Mouse (Mus musculus) heart, postnatal 0 days (tissue): ENCODE results near the gene Tppp3. TPM values are rescaled to one million over a fixed set of nuclear protein-coding genes. Genes with fewer than 3 reads are reported as not detected.

ENCODE experiments used
- ATAC-seq: fragments of 200-750 bp; cut with Nextera tagmentation; 2 replicates; pipeline ENCODE4 v1.8.0; 2017; ENCODE audit warnings: low read depth, moderate number of reproducible peaks, moderate library complexity; ENCODE audit not compliant: insufficient read depth
- DNase-seq: peaks from one replicate; pipeline ENCODE4 v3.0.0-alpha.2; 2016; ENCODE audit warnings: low spot score
- H3K27ac ChIP-seq: fragments of 300-500 bp; sonication (generic); 2 replicates; pipeline ENCODE4 v1.5.1; 2014; ENCODE audit warnings: low read depth, mild to moderate bottlenecking
- H3K27me3 ChIP-seq: fragments of 300-500 bp; sonication (generic); 2 replicates; pipeline ENCODE4 v1.6.1; 2014; ENCODE audit warnings: low read length, mixed read lengths; ENCODE audit not compliant: control insufficient read depth, insufficient read depth
- H3K36me3 ChIP-seq: fragments of 300-500 bp; sonication (generic); replicated peaks from 2 replicates; pipeline ENCODE4 v1.6.1; 2014; ENCODE audit warnings: low read length, mixed read lengths; ENCODE audit not compliant: control insufficient read depth, insufficient read depth
- H3K4me1 ChIP-seq: fragments of 300-500 bp; sonication (generic); 2 replicates; pipeline ENCODE4 v1.6.1; 2014; ENCODE audit warnings: antibody characterized with exemption; ENCODE audit not compliant: control insufficient read depth, insufficient read depth
- H3K4me2 ChIP-seq: fragments of 300-500 bp; sonication (generic); 2 replicates; pipeline ENCODE4 v1.6.1; 2014; ENCODE audit warnings: low read depth, mild to moderate bottlenecking, low read length, moderate library complexity
- H3K4me3 ChIP-seq: fragments of 300-500 bp; sonication (generic); 2 replicates; pipeline ENCODE4 v1.5.1; 2014; ENCODE audit warnings: low read depth, low read length
- H3K9ac ChIP-seq: fragments of 300-500 bp; sonication (generic); replicated peaks from 2 replicates; pipeline ENCODE4 v1.6.1; 2014; ENCODE audit warnings: low read depth, low read length, mixed read lengths
- H3K9me3 ChIP-seq: fragments of 300-500 bp; sonication (generic); replicated peaks from 2 replicates; pipeline ENCODE4 v1.6.1; 2016; ENCODE audit warnings: low read length; ENCODE audit not compliant: control insufficient read depth
- CTCF ChIP-seq: IDR thresholded peaks from 2 replicates; pipeline ENCODE4 v1.5.1; 2016; ENCODE audit warnings: antibody characterized with exemption, control low read depth, low read depth
- EP300 ChIP-seq: IDR thresholded peaks from 2 replicates; pipeline ENCODE4 v1.6.1; 2016; ENCODE audit warnings: antibody characterized with exemption, low read depth
- WGBS: fragments of 180-500 bp; shearing (Covaris S2); extraction: QIAGEN DNeasy Blood & Tissue Kit; methylation state at CpG from one replicate; pipeline ENCODE4 v1.1.7; 2014; 5-methylcytosine and 5-hydroxymethylcytosine counted together
- polyA plus RNA-seq: library from polyadenylated mRNA; unstranded; fragments of >200 nt; fragmentation: Nextera tagmentation; extraction: Ambion mirVana; gene quantifications from 2 replicates; pipeline ENCODE4 v1.2.1, GENCODE M21; 2015
- total RNA-seq: library from RNA; depleted of rRNA; stranded (reverse); fragments of >200 nt; gene quantifications from 2 replicates; pipeline ENCODE4 v1.2.3, GENCODE M21; 2014; ENCODE audit warnings: low replicate concordance

Gene Tppp3
- total and polyA plus RNA-seq, 2 experiments from 2014 or later = 12.9 to 37.8 TPM

DNA sequence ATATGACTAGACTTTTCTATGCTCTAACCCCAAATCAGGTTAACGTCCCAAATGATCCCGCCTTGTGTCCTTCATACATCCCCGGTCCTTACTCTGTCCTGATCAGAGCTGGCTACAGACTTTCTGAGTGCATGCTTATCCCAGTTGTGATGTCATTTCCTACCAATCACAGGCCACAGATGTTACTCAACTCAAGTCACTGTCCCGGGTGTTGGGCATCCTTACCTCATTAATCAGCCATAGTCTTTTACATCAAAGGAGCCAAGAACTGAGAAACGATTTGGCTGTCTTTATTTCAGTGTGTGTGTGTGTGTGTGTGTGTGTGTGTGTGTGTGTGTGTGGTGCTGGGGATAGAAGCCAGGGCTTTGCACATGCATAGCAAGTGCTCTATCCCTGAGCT, 17.2 kb downstream of the Tppp3 start:
- Histone ChIP-seq H3K27me3 (no peaks in the 10 kb centered on the region), H3K36me3 (no peaks in the 10 kb centered on the region), H3K4me2 (no peak overlapping the region), H3K27ac (no peak overlapping the region), H3K9me3 (no peaks in the 10 kb centered on the region), H3K4me3 (no peak overlapping the region), H3K4me1 (peaks cover 5% of the 10 kb centered on the region; the same call in 1 of the 2 replicates), H3K9ac (no peak overlapping the region)
- WGBS = 54% methylated on average over 5 of the region's 5 CpGs
- no peak for ATAC-seq
- no peak for DNase-seq
- no peak for TF ChIP-seq EP300
- no peak for TF ChIP-seq CTCF

DNA sequence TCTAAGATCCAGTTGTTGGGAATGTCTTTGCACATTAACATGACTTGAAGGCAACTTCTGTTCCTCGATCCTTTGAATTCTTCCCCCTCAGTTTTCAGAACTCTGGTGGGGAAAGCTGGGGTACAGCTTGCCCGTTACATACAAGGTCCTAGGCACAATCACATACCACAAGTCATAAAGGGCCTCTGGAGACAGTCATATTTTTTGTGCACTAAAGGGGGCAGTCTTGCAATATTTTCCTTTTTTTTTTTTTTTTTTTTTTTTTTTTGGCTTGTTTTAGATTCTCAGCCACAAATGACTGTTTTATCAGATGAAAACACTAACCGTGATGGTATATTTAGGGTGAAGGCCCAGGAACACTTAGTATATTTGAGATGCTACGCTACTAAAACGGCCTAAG, 18.0 kb downstream of the Tppp3 start:
- Histone ChIP-seq H3K9me3 (no peaks in the 10 kb centered on the region), H3K36me3 (no peaks in the 10 kb centered on the region), H3K27me3 (no peaks in the 10 kb centered on the region), H3K4me2 (no peak overlapping the region), H3K9ac (no peak overlapping the region), H3K27ac (0 out of 2 replicates have a peak overlapping the region, but pooled peaks have one; percentile 34), H3K4me1 (peaks cover 5% of the 10 kb centered on the region; the same call in 1 of the 2 replicates), H3K4me3 (no peak overlapping the region)
- DNase-seq = no peak
- WGBS = 56% methylated on average over 5 of the region's 5 CpGs
- ATAC-seq = no peak
- TF ChIP-seq EP300 = no peak
- no peak for TF ChIP-seq CTCF

DNA sequence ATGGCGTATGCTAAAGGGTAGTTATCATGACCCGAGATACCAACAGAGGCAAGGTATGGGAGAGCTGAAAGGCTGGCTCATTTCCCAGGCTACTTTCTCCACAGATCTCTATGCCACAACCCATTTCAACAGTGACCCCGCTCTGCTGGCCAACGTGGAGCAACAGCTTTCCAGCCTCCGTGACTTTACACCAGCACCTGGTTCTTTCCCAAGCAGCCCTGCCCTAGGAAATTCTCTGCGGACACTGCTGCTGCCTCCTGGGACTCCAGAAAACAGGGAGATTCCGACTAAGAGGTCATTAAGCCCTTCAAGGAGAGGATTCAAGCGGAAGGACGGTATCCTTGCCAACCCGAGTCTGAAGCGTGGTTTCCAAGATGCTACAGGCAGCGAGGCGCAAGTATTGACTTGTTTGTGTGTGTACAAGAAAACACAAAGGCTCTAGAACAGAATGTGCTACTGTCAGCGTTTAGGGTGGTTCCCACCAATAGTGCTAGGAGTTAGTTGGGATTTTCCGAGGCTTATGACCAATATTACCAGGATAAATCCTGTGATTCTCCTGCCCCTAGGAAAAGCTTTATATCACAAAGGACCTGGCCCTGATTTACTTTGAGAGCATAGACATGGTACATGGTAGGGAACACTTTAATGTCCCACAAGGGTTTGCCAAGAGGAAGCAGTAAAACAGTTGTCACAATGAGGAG, 19.3 kb downstream of the Tppp3 start:
- Histone ChIP-seq H3K36me3 (no peaks in the 10 kb centered on the region), H3K27ac (no peak overlapping the region), H3K9ac (no peak overlapping the region), H3K4me1 (peaks cover under 1% of the 10 kb centered on the region; the same call in 1 of the 2 replicates), H3K9me3 (no peaks in the 10 kb centered on the region), H3K4me3 (no peak overlapping the region), H3K27me3 (no peaks in the 10 kb centered on the region), H3K4me2 (no peak overlapping the region)
- ATAC-seq = no peak
- TF ChIP-seq EP300 (no peak), CTCF (no peak)
- 54% methylated on average over 15 of the region's 15 CpGs for WGBS
- DNase-seq = no peak

DNA sequence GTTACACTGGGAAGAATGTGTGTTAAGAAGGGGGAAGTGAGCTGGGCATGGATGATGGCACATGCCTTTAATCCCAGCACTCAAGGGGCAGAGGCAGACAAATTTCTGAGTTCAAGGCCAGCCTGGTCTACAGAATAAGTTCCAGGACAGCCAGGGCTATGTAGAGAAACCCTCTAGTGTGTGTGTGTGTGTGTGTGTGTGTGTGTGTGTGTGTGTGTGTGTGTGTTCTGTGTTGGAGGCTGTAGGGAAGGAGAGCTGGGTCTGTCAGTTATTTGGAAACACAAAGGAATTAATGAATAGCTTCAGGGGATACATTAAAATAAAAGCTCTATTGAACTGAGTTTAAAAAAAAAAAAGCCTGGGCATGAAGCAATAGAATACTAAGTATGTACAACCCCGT, 20.3 kb downstream of the Tppp3 start:
- Histone ChIP-seq H3K27me3 (no peaks in the 10 kb centered on the region; the same call in 1 of the 2 replicates), H3K9me3 (no peaks in the 10 kb centered on the region), H3K9ac (no peak overlapping the region), H3K4me1 (no peaks in the 10 kb centered on the region), H3K4me3 (no peak overlapping the region), H3K4me2 (no peak overlapping the region), H3K27ac (no peak overlapping the region), H3K36me3 (no peaks in the 10 kb centered on the region)
- ATAC-seq (no peak), DNase-seq (no peak)
- WGBS = 77% methylated on average over 1 of the region's 1 CpGs
- no peak for TF ChIP-seq EP300
- TF ChIP-seq CTCF = no peak

DNA sequence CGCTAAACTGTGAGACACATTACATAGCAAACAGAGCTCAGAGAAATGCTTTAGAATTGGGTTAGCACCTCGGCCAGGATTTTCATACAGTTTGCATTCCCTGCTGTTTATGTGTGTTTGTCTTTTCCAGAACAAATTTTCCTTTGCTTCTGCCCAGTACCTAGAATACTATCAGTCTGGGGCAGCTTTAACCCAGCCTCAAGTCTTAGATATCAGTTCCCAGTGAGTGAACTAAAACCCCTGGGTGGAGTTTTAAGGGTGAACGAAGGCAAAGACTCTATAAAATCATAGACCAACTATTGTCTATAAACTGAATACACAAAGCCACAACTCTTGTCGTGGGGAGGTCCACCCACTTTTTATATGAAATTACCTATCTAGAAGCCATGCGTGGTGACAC, 22.7 kb downstream of the Tppp3 start:
- TF ChIP-seq EP300 (no peak), CTCF (no peak)
- WGBS = 75% methylated on average over 5 of the region's 5 CpGs
- H3K27ac ChIP-seq = no peak overlapping the region
- no peak for DNase-seq
- ATAC-seq = no peak
- H3K9ac ChIP-seq = no peak overlapping the region
- no peaks in the 10 kb centered on the region; the same call in 1 of the 2 replicates for H3K27me3 ChIP-seq
- H3K4me3 ChIP-seq = no peak overlapping the region
- no peaks in the 10 kb centered on the region for H3K4me1 ChIP-seq
- no peaks in the 10 kb centered on the region for H3K9me3 ChIP-seq
- H3K36me3 ChIP-seq = no peaks in the 10 kb centered on the region
- no peak overlapping the region for H3K4me2 ChIP-seq

DNA sequence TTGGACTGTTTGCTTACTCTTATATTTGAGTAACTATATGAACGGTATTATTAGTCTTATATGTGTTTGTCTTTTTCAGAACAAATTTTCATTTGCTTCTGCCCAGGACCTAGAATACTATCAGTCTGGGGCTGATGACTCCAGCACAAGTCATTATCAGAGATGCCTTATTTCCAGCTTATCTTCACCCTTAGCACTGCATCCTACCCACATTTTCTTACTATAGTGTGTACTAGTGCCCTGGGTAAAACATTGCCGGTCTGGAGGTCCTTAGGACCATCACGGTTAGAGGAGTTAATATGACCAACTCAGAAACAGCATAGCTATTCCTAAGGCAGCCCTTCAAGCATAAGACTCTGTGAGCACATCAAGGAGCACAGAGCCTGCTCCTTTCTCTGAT, 23.1 kb downstream of the Tppp3 start:
- H3K27me3 ChIP-seq = no peaks in the 10 kb centered on the region; the same call in 1 of the 2 replicates
- TF ChIP-seq EP300 (no peak), CTCF (no peak)
- no peaks in the 10 kb centered on the region for H3K36me3 ChIP-seq
- H3K9me3 ChIP-seq = no peaks in the 10 kb centered on the region
- H3K4me1 ChIP-seq = no peaks in the 10 kb centered on the region
- no peak overlapping the region for H3K27ac ChIP-seq
- H3K4me2 ChIP-seq = no peak overlapping the region
- no peak for DNase-seq
- 86% methylated on average over 3 of the region's 3 CpGs for WGBS
- ATAC-seq = no peak
- H3K4me3 ChIP-seq = no peak overlapping the region
- no peak overlapping the region for H3K9ac ChIP-seq
